ENCODE assay signal across 9 mouse cellular contexts in genomic region chr2:73550725-73551124, GRCm38 (mm10). TPM values are rescaled to one million over a fixed set of nuclear protein-coding genes. Genes with fewer than 3 reads are reported as not detected.
A peak's percentile ranks its signal among the peaks of the same experiment; 100 is the strongest.
DNase-seq lines count a peak whose midpoint lies in the region; ATAC-seq and TF ChIP-seq lines count a peak whose summit lies in the region.
"Had no signal": no experiment of that assay in that cellular context is flagged by ENCODE, and none has a peak within 500 bp of the region (broad histone marks: within the 10 kb centered on the region; RNA-seq: fewer than 3 reads in every experiment).

No protein-coding gene starts in this region.

- no peak overlapping the region for H3K4me3 ChIP-seq in kidney, adult 2 months (ENCODE audit: insufficient read depth, low read depth, low read length)
- no peak overlapping the region for H3K4me3 ChIP-seq in embryonic facial prominence, embryonic 15.5 days (replicated peaks)
- H3K4me3 ChIP-seq in midbrain, embryonic 16.5 days (ENCODE audit: low read depth, low read length): no peak overlapping the region
- H3K4me3 ChIP-seq: liver, embryonic 15.5 days had no signal

- peak; percentile 46 for ATAC-seq in CD4-positive, CD25-positive, alpha-beta regulatory T cell, adult 4 months
- no peak for ATAC-seq in embryonic facial prominence, embryonic 15.5 days (ENCODE audit: insufficient number of reproducible peaks, low FRiP score, low TSS enrichment, low read depth)
- 0 out of 2 replicates have a peak, but pooled peaks have one; percentile 70 for ATAC-seq in midbrain, embryonic 16.5 days

- no peak for TF ChIP-seq POLR2A in kidney, adult 2 months (IDR thresholded peaks at IDR 0.05; ENCODE audit: low read depth, low read length)

- no peak overlapping the region for H3K9ac ChIP-seq in embryonic facial prominence, embryonic 15.5 days
- no peak overlapping the region for H3K9ac ChIP-seq in midbrain, embryonic 16.5 days (ENCODE audit: low read depth, low read length)
- H3K9ac ChIP-seq: liver, embryonic 15.5 days had no signal

- no peaks in the 10 kb centered on the region for H3K9me3 ChIP-seq in embryonic facial prominence, embryonic 15.5 days (replicated peaks)
- no peaks in the 10 kb centered on the region for H3K9me3 ChIP-seq in midbrain, embryonic 16.5 days (replicated peaks; ENCODE audit: control insufficient read depth, low read length, poor library complexity, severe bottlenecking)
- H3K9me3 ChIP-seq: liver, embryonic 15.5 days had no signal

- peaks cover 7% of the 10 kb centered on the region; the same call in 1 of the 2 replicates for H3K4me1 ChIP-seq in kidney, adult 2 months (ENCODE audit: control insufficient read depth, insufficient read depth, low read length)
- no peaks in the 10 kb centered on the region for H3K4me1 ChIP-seq in embryonic facial prominence, embryonic 15.5 days
- no peaks in the 10 kb centered on the region for H3K4me1 ChIP-seq in midbrain, embryonic 16.5 days (ENCODE audit: control insufficient read depth, insufficient read depth, low read length)

- H3K27me3 ChIP-seq in kidney, adult 2 months (replicated peaks; ENCODE audit: control insufficient read depth, insufficient read depth, low read length): no peaks in the 10 kb centered on the region
- H3K27me3 ChIP-seq in embryonic facial prominence, embryonic 15.5 days: no peaks in the 10 kb centered on the region
- H3K27me3 ChIP-seq in midbrain, embryonic 16.5 days (ENCODE audit: control insufficient read depth, insufficient read depth, low read depth, low read length): no peaks in the 10 kb centered on the region
- H3K27me3 ChIP-seq: liver, embryonic 15.5 days had no signal

- DNase-seq in adrenal gland, postnatal 10 days: peak; percentile 39
- no peak for DNase-seq in adrenal gland, postnatal 14 days
- DNase-seq in kidney, adult 2 months: peak; percentile 47
- no peak for DNase-seq in kidney, adult 11 months
- no peak for DNase-seq in ovary, adult 18-20 months (ENCODE audit: low spot score)

- WGBS in kidney, adult 2 months: 10% methylated on average over 6 of the region's 6 CpGs
- 10% methylated on average over 6 of the region's 6 CpGs for WGBS in embryonic facial prominence, embryonic 15.5 days
- 20% methylated on average over 6 of the region's 6 CpGs for whole genome bisulfite sequencing in midbrain, embryonic 16.5 days

- TF ChIP-seq CTCF in kidney, adult 2 months (conservative IDR thresholded peaks at IDR 0.05; ENCODE audit: insufficient read depth, insufficient read length, low read depth, low read length): no peak

- H3K36me3 ChIP-seq in kidney, adult 2 months (ENCODE audit: control insufficient read depth, insufficient read depth, low read length): no peaks in the 10 kb centered on the region
- no peaks in the 10 kb centered on the region for H3K36me3 ChIP-seq in embryonic facial prominence, embryonic 15.5 days
- no peaks in the 10 kb centered on the region for H3K36me3 ChIP-seq in midbrain, embryonic 16.5 days (ENCODE audit: control insufficient read depth, insufficient read depth, low read length)
- H3K36me3 ChIP-seq: liver, embryonic 15.5 days had no signal

- no peak overlapping the region for H3K27ac ChIP-seq in kidney, adult 2 months (ENCODE audit: insufficient read depth, low read depth, low read length)
- H3K27ac ChIP-seq in embryonic facial prominence, embryonic 15.5 days (replicated peaks): no peak overlapping the region
- no peak overlapping the region for H3K27ac ChIP-seq in midbrain, embryonic 16.5 days (ENCODE audit: low read length)
- H3K27ac ChIP-seq: liver, embryonic 15.5 days had no signal

- H3K4me2 ChIP-seq in embryonic facial prominence, embryonic 15.5 days (replicated peaks): 0 out of 2 replicates have a peak overlapping the region, but pooled peaks have one; percentile 25
- H3K4me2 ChIP-seq in midbrain, embryonic 16.5 days (ENCODE audit: low read length): peak overlapping the region; percentile 38
- H3K4me2 ChIP-seq: liver, embryonic 15.5 days had no signal

RNA-seq across cellular contexts. Expression of gene Wipf1, which starts 21.2 kb away (rescaled TPM):
- total RNA-seq in adrenal gland, postnatal 10 days (2021): 10 to 100 TPM; 21.1 to 21.3 TPM
- total RNA-seq in adrenal gland, postnatal 14 days (2021): 21.6 and 29.3 TPM in 2 replicates
- polyA plus RNA-seq in kidney, adult 2 months (2012; rRNA removed): 4.8 and 8.0 TPM in 2 replicates
- polyA plus RNA-seq in CD4-positive, CD25-positive, alpha-beta regulatory T cell, adult 4 months (2017; shearing (Covaris generic)): 10 to 100 TPM; 54.2 to 66.6 TPM
- 17.5 and 20.0 TPM in 2 replicates for polyA plus RNA-seq in embryonic facial prominence, embryonic 15.5 days (2015; fragmentation: Nextera tagmentation; extraction: Ambion mirVana)
- polyA plus RNA-seq in midbrain, embryonic 16.5 days (2015; fragmentation: Nextera tagmentation; extraction: Ambion mirVana): 2.1 and 2.6 TPM in 2 replicates

RNA-seq across cellular contexts. Expression of gene Chrna1, which starts 29.4 kb away (rescaled TPM):
- 1 to 10 TPM in 1 of 2 experiments, under 1 TPM in 1; 0.39 to 1.6 TPM for total RNA-seq in adrenal gland, postnatal 10 days (2021)
- total RNA-seq in adrenal gland, postnatal 14 days (2021): not detected in 2 replicates
- not detected in 2 replicates for polyA plus RNA-seq in kidney, adult 2 months (2012; rRNA removed)
- not detected for polyA plus RNA-seq in CD4-positive, CD25-positive, alpha-beta regulatory T cell, adult 4 months (2017; shearing (Covaris generic))
- 14.1 and 19.8 TPM in 2 replicates for polyA plus RNA-seq in embryonic facial prominence, embryonic 15.5 days (2015; fragmentation: Nextera tagmentation; extraction: Ambion mirVana)
- 0.15 and 0.24 TPM in 2 replicates for polyA plus RNA-seq in midbrain, embryonic 16.5 days (2015; fragmentation: Nextera tagmentation; extraction: Ambion mirVana)

Comparison
In these comparisons a context has a peak if more than half of its experiments do, and no peak if none do; other contexts are left out.
1. DNase-seq: peak in adrenal gland, postnatal 10 days (single experiment) and kidney, adult 2 months (single experiment); none in adrenal gland, postnatal 14 days (single experiment), kidney, adult 11 months (single experiment) and ovary, adult 18-20 months (single experiment).
2. RNA of gene Chrna1, which starts 29.4 kb away (polyA plus RNA-seq): 14.1 to 19.8 TPM in embryonic facial prominence, embryonic 15.5 days; 0.15 to 0.24 TPM in midbrain, embryonic 16.5 days, not detected in kidney, adult 2 months and not detected in CD4-positive, CD25-positive, alpha-beta regulatory T cell, adult 4 months; every median in the first group is over 10 times any median in the second.